Mouse (Mus musculus) hindbrain, postnatal 0 days (tissue): ENCODE data around the gene Wapl. TPM values are rescaled to one million over a fixed set of nuclear protein-coding genes. Genes with fewer than 3 reads are reported as not detected.

ENCODE experiments used
- ATAC-seq: fragments of 200-750 bp; cut with Nextera tagmentation; 2 replicates; pipeline ENCODE4 v1.8.0; 2017; ENCODE audit warnings: mild to moderate bottlenecking, moderate TSS enrichment, moderate library complexity
- DNase-seq: peaks from one replicate; pipeline ENCODE4 v3.0.0-alpha.2; 2015; ENCODE audit warnings: low spot score
- H3K27ac ChIP-seq: fragments of 300-500 bp; sonication (generic); 2 replicates; pipeline ENCODE4 v1.5.1; 2014; ENCODE audit warnings: mild to moderate bottlenecking
- H3K27me3 ChIP-seq: fragments of 300-500 bp; sonication (generic); 2 replicates; pipeline ENCODE4 v1.6.1; 2014; ENCODE audit warnings: low read length, mixed read lengths; ENCODE audit not compliant: insufficient read depth
- H3K36me3 ChIP-seq: fragments of 300-500 bp; sonication (generic); 2 replicates; pipeline ENCODE4 v1.6.1; 2014; ENCODE audit warnings: low read length, mixed read lengths; ENCODE audit not compliant: insufficient read depth
- H3K4me1 ChIP-seq: fragments of 300-500 bp; sonication (generic); 2 replicates; pipeline ENCODE4 v1.6.1; 2014; ENCODE audit warnings: antibody characterized with exemption, low read length, mixed read lengths; ENCODE audit not compliant: insufficient read depth
- H3K4me2 ChIP-seq: fragments of 300-500 bp; sonication (generic); 2 replicates; pipeline ENCODE4 v1.6.1; 2014; ENCODE audit warnings: low read depth, mild to moderate bottlenecking, low read length, moderate library complexity, mixed read lengths
- H3K4me3 ChIP-seq: fragments of 300-500 bp; sonication (generic); 2 replicates; pipeline ENCODE4 v1.5.1; 2014; ENCODE audit warnings: low read length
- H3K9ac ChIP-seq: fragments of 300-500 bp; sonication (generic); replicated peaks from 2 replicates; pipeline ENCODE4 v1.6.1; 2014; ENCODE audit warnings: mild to moderate bottlenecking, low read length, moderate library complexity, mixed read lengths
- H3K9me3 ChIP-seq: fragments of 300-500 bp; sonication (generic); 2 replicates; pipeline ENCODE4 v1.6.1; 2016; ENCODE audit warnings: low read length, mixed read lengths
- CTCF ChIP-seq: IDR thresholded peaks from 2 replicates; pipeline ENCODE4 v1.5.1; 2016; ENCODE audit warnings: antibody characterized with exemption, control low read depth, low read depth
- WGBS: fragments of 180-500 bp; shearing (Covaris S2); extraction: QIAGEN DNeasy Blood & Tissue Kit; methylation state at CpG from one replicate; pipeline ENCODE4 v1.1.7; 2014; 5-methylcytosine and 5-hydroxymethylcytosine counted together
- polyA plus RNA-seq: library from polyadenylated mRNA; unstranded; fragments of >200 nt; fragmentation: Nextera tagmentation; extraction: Ambion mirVana; gene quantifications from 2 replicates; pipeline ENCODE4 v1.2.1, GENCODE M21; 2015
- total RNA-seq: library from RNA; depleted of rRNA; stranded (reverse); fragments of >200 nt; gene quantifications from 2 replicates; pipeline ENCODE4 v1.2.3, GENCODE M21; 2014; rRNA removed

The Wapl gene
- total RNA-seq (16.8 and 19.1 TPM in 2 replicates), polyA plus RNA-seq (11.9 and 12.8 TPM in 2 replicates)

- peak within 1 kb of the TSS; percentile 81 for H3K9ac ChIP-seq
- no peaks in the 10 kb centered on the region; the same call in 1 of the 2 replicates for H3K4me1 ChIP-seq
- peak; percentile 100 for ATAC-seq
- peak within 1 kb of the TSS; percentile 92 for H3K4me2 ChIP-seq
- DNase-seq = peak; percentile 98
- H3K4me3 ChIP-seq = peak within 1 kb of the TSS; percentile 96
- H3K9me3 ChIP-seq = no peaks in the 10 kb centered on the region
- no peaks in the 10 kb centered on the region; the same call in 1 of the 2 replicates for H3K36me3 ChIP-seq
- TF ChIP-seq CTCF = no peak
- under 1% methylated on average over 80 of the region's 90 CpGs for WGBS
- H3K27me3 ChIP-seq = no peaks in the 10 kb centered on the region
- peak within 1 kb of the TSS; percentile 82 for H3K27ac ChIP-seq
These were observed at the start of gene Wapl for GRCm38 (mm10) chr14:34673395-34674228. Wapl (plus strand) TSS chr14:34673928.

DNA sequence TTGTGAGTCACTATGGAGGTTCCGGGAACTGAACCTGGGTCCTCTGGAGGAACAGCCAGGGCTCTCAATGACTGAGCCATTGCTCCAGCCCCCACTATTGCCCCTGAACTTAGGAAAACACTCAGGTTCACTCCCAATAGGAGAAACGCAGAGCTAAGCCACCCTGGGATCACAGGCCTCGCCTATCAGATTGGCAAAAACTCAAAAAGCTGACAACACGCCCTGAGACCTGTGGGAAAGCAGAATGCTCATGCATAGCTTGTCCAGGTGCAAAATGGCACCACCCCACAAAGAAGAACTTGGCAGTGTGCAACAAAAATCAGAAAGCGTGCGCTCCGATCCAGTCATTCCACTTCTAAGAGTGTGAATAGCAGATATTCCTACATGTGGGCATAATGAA lies 46.9 kb upstream of the Wapl start:
- no peak for TF ChIP-seq CTCF
- ATAC-seq (no peak), DNase-seq (no peak)
- Histone ChIP-seq H3K27me3 (no peaks in the 10 kb centered on the region), H3K27ac (no peak overlapping the region), H3K4me3 (no peak overlapping the region), H3K4me1 (no peaks in the 10 kb centered on the region), H3K36me3 (no peaks in the 10 kb centered on the region), H3K9me3 (no peaks in the 10 kb centered on the region), H3K9ac (no peak overlapping the region), H3K4me2 (no peak overlapping the region)
- WGBS = 89% methylated on average over 7 of the region's 7 CpGs

DNA sequence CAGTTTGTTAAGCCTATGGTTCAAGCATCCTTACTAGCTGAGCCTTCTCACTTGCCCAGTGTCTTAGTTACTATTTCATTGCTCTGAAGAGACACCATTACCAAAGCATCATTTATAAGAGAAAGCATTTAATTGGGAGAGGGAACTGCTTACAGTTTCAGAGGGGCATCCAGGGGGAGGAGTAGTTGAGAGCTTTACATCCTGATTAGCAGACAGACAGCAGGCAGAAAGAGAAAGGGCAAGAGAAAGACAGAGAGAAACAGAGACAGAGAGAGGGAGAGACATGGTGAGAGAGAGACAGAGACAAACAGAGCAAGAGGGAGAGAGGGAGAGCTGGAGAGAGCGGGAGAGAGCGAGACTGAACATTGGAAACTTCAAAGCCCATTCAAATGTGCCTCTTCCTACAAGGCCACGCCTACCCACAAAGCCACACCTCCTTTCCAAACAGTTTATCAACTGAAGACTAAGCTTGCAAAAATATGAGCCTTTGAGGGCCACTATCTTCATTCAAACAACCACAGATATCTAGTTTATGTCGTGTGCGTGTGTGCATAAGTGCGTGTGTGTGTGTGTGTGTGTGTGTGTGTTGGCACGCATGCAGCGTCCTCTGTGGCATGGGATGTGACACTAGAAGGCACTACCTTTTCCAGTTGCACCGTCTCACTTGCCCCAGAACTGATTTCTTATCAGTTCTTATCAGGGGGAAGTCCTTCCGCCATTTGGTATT lies 40.8 kb upstream of the Wapl start:
- Histone ChIP-seq H3K9ac (no peak overlapping the region), H3K4me2 (no peak overlapping the region), H3K36me3 (no peaks in the 10 kb centered on the region), H3K27ac (no peak overlapping the region), H3K27me3 (no peaks in the 10 kb centered on the region), H3K4me3 (no peak overlapping the region), H3K4me1 (no peaks in the 10 kb centered on the region), H3K9me3 (no peaks in the 10 kb centered on the region)
- no peak for TF ChIP-seq CTCF
- DNase-seq (no peak), ATAC-seq (no peak)
- 76% methylated on average over 10 of the region's 10 CpGs for WGBS

DNA sequence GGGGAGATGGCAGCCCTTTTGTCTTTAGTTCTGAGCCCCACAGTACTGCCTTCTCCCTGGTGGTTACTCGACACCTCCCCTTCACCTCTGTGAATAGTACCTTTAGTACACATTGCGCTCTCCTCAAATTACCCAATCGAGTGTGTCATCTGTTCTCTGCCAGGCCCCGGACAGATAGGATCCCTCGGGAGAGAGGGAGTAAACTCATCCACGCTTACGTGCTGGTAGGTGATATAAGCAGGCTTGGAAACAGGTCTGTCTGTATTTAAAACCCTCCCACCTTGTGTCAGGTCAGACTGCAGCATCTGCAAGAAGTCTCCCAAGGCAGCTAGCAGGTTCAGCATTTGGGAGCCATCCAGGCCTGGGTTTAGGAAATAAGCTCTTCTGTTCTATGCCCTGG lies 38.5 kb upstream of the Wapl start:
- WGBS = 42% methylated on average over 7 of the region's 7 CpGs
- no peaks in the 10 kb centered on the region for H3K36me3 ChIP-seq
- H3K27ac ChIP-seq = no peak overlapping the region
- ATAC-seq (no peak), DNase-seq (no peak)
- H3K27me3 ChIP-seq = no peaks in the 10 kb centered on the region
- H3K9me3 ChIP-seq = no peaks in the 10 kb centered on the region
- H3K4me1 ChIP-seq = no peaks in the 10 kb centered on the region
- no peak for TF ChIP-seq CTCF
- no peak overlapping the region for H3K9ac ChIP-seq
- no peak overlapping the region for H3K4me2 ChIP-seq
- H3K4me3 ChIP-seq = no peak overlapping the region

GRCm38 (mm10) chr14:34635721-34636120 lies 38.0 kb upstream of the Wapl start:
- no peak for DNase-seq
- no peaks in the 10 kb centered on the region for H3K36me3 ChIP-seq
- ATAC-seq = no peak
- H3K27ac ChIP-seq = no peak overlapping the region
- no peaks in the 10 kb centered on the region for H3K4me1 ChIP-seq
- WGBS = 88% methylated on average over 6 of the region's 6 CpGs
- H3K9ac ChIP-seq = no peak overlapping the region
- no peak overlapping the region for H3K4me2 ChIP-seq
- TF ChIP-seq CTCF = no peak
- no peaks in the 10 kb centered on the region for H3K9me3 ChIP-seq
- H3K4me3 ChIP-seq = no peak overlapping the region
- no peaks in the 10 kb centered on the region for H3K27me3 ChIP-seq

GRCm38 (mm10) chr14:34644140-34644539 lies 29.6 kb upstream of the Wapl start:
- no peak for ATAC-seq
- H3K27ac ChIP-seq = no peak overlapping the region
- 80% methylated on average over 7 of the region's 7 CpGs for WGBS
- H3K36me3 ChIP-seq = no peaks in the 10 kb centered on the region
- H3K4me1 ChIP-seq = no peaks in the 10 kb centered on the region
- no peak overlapping the region for H3K4me3 ChIP-seq
- H3K9me3 ChIP-seq = no peaks in the 10 kb centered on the region
- H3K9ac ChIP-seq = no peak overlapping the region
- DNase-seq = no peak
- no peaks in the 10 kb centered on the region for H3K27me3 ChIP-seq
- no peak overlapping the region for H3K4me2 ChIP-seq
- no peak for TF ChIP-seq CTCF
